Mouse (Mus musculus) hindbrain, embryonic 14.5 days (tissue): ENCODE data around the gene Ncor1. TPM values are rescaled to one million over a fixed set of nuclear protein-coding genes. Genes with fewer than 3 reads are reported as not detected.

Experiments used
- ATAC-seq: fragments of 200-750 bp; cut with Nextera tagmentation; 2 replicates; pipeline ENCODE4 v1.8.0; 2017; ENCODE audit warnings: moderate number of reproducible peaks, mild to moderate bottlenecking, moderate TSS enrichment, moderate library complexity; ENCODE audit not compliant: low FRiP score
- DNase-seq: peaks from one replicate; pipeline ENCODE4 v3.0.0-alpha.2; 2015; ENCODE audit warnings: low spot score
- H3K27ac ChIP-seq: fragments of 300-500 bp; sonication (generic); 2 replicates; pipeline ENCODE4 v1.5.1; 2014; ENCODE audit warnings: mild to moderate bottlenecking, moderate library complexity
- H3K27me3 ChIP-seq: fragments of 300-500 bp; sonication (generic); 2 replicates; pipeline ENCODE4 v1.6.1; 2014; ENCODE audit warnings: mild to moderate bottlenecking, low read length, mixed read lengths; ENCODE audit not compliant: control insufficient read depth, insufficient read depth
- H3K36me3 ChIP-seq: fragments of 300-500 bp; sonication (generic); replicated peaks from 2 replicates; pipeline ENCODE4 v1.6.1; 2014; ENCODE audit not compliant: control insufficient read depth, insufficient read depth
- H3K4me1 ChIP-seq: fragments of 300-500 bp; sonication (generic); replicated peaks from 2 replicates; pipeline ENCODE4 v1.6.1; 2014; ENCODE audit warnings: antibody characterized with exemption, low read length, mixed read lengths; ENCODE audit not compliant: control insufficient read depth, insufficient read depth
- H3K4me2 ChIP-seq: fragments of 300-500 bp; sonication (generic); replicated peaks from 2 replicates; pipeline ENCODE4 v1.6.1; 2014; ENCODE audit warnings: mild to moderate bottlenecking, moderate library complexity
- H3K4me3 ChIP-seq: fragments of 300-500 bp; sonication (generic); replicated peaks from 2 replicates; pipeline ENCODE4 v1.5.1; 2014; ENCODE audit warnings: mild to moderate bottlenecking, low read length
- H3K9ac ChIP-seq: fragments of 300-500 bp; sonication (generic); 2 replicates; pipeline ENCODE4 v1.6.1; 2014
- H3K9me3 ChIP-seq: fragments of 300-500 bp; sonication (generic); 2 replicates; pipeline ENCODE4 v1.6.1; 2016; ENCODE audit warnings: low read length; ENCODE audit not compliant: control insufficient read depth
- whole genome bisulfite sequencing: fragments of 180-500 bp; shearing (Covaris S2); extraction: QIAGEN DNeasy Blood & Tissue Kit; methylation state at CpG from one replicate; pipeline ENCODE4 v1.1.7; 2014; 5-methylcytosine and 5-hydroxymethylcytosine counted together
- polyA plus RNA-seq: library from polyadenylated mRNA; unstranded; fragments of >200 nt; fragmentation: Nextera tagmentation; extraction: Ambion mirVana; gene quantifications from 2 replicates; pipeline ENCODE4 v1.2.1, GENCODE M21; 2014

Ncor1 gene
- 189 and 202 TPM in 2 replicates for polyA plus RNA-seq

DNA sequence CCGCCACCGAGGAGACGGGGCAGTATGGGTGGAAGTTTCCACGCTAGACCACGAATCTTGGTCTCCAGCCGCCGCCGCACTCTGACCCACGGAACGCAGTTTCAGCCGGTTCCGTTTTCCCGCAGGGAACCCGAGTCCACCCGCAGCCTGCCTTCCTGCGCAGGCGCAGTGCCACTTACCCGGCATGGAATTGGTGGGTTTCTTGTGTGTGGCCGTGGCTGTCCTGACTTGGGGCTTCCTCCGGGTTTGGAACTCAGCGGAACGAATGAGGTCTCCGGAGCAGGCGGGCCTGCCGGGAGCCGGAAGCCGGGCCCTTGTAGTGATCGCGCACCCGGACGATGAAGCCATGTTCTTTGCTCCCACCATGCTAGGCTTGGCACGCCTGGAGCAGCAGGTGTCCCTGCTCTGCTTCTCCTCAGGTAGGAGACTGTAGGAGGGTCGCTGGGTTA lies at the start of gene Ncor1, which contains the start of gene Pigl:
Gene Ncor1, minus strand, starts transcription at position 266 of the 449 bp plus-strand sequence.
Gene Pigl, plus strand, starts transcription at position 185 of the 449 bp plus-strand sequence.
- peak within 1 kb of the TSS; percentile 94 for H3K4me3 ChIP-seq
- H3K27ac ChIP-seq, result peak within 1 kb of the TSS; percentile 96
- H3K4me2 ChIP-seq, result peak within 1 kb of the TSS; percentile 81
- peaks cover 17% of the 10 kb centered on the region for H3K4me1 ChIP-seq
- H3K9ac ChIP-seq, result peak within 1 kb of the TSS; percentile 96
- no peaks in the 10 kb centered on the region for H3K9me3 ChIP-seq
- H3K27me3 ChIP-seq, result no peaks in the 10 kb centered on the region
- H3K36me3 ChIP-seq, result no peaks in the 10 kb centered on the region
- peak; percentile 83 for DNase-seq
- under 1% methylated on average over 33 of the region's 33 CpGs for WGBS
- peak; percentile 58; the same call in 1 of the 2 replicates for ATAC-seq

DNA sequence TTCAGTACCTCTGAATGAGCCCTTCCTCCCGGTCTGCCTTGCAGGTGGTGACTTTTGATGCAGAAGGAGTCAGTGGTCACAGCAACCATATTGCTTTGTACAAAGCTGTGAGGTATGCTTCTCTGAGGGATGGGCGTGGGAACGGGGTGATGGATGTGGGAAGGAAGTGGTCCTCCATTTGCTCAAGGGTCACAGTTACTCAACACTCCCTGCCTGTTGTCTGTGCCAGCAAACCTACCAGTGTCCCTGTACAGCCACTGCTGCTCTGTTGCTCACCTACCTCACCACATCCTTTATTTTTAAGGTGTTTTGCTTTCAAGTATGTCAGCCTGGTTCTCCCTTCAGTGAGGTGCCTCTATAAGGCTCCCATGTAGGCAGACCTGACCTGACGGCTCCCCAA lies 49.3 kb upstream of the Ncor1 start:
- no peaks in the 10 kb centered on the region for H3K4me1 ChIP-seq
- H3K27ac ChIP-seq, result no peak overlapping the region
- no peaks in the 10 kb centered on the region for H3K36me3 ChIP-seq
- H3K9ac ChIP-seq, result no peak overlapping the region
- ATAC-seq (no peak), DNase-seq (no peak)
- H3K4me2 ChIP-seq, result no peak overlapping the region
- H3K4me3 ChIP-seq, result no peak overlapping the region
- H3K27me3 ChIP-seq, result no peaks in the 10 kb centered on the region
- no peaks in the 10 kb centered on the region for H3K9me3 ChIP-seq
- WGBS, result 84% methylated on average over 4 of the region's 4 CpGs

DNA sequence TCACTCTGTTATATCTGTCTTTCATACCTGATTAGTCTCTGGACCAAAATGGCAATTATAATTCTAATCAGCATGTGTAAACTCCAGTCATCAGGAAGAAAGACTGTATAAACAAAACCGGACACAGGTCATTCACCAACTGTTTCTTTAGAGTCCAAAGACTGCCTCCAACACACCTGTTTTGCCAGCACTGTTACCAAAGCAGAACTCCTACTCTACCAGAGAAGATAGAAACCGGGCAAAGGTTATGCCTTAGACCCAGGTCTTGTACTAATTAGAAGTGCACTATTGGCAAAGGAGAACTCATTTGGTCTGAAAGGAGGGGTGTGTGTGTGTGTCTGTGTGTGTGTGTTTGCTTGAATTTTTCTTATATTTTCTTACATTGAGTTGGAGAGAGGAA lies 42.2 kb upstream of the Ncor1 start:
- WGBS, result 93% methylated on average over 2 of the region's 2 CpGs
- no peak overlapping the region for H3K4me2 ChIP-seq
- H3K9ac ChIP-seq, result no peak overlapping the region
- no peaks in the 10 kb centered on the region for H3K9me3 ChIP-seq
- H3K4me1 ChIP-seq, result 0 out of 2 replicates have a peak, but pooled peaks cover 1% of the 10 kb centered on the region
- H3K4me3 ChIP-seq, result no peak overlapping the region
- ATAC-seq (no peak), DNase-seq (no peak)
- H3K27ac ChIP-seq, result no peak overlapping the region
- no peaks in the 10 kb centered on the region for H3K27me3 ChIP-seq
- H3K36me3 ChIP-seq, result no peaks in the 10 kb centered on the region

DNA sequence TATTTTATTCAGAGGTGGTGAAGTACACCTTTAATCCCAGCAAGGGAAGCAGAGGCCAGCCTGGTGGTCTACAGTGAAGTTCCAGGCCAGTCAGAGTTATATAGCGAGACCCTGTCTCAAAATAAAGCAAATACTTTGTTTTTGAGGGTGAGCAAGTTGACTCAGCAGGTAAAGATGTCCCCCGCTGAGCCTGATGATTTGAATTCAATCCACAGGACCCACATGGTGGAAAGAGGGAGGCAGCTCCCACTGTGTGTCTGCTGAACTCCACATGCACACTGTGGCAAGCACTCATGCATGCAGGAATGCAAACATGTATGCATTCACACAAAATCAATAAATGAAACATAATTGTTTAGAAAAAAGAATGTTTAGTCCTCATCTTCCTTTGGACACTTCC lies 40.5 kb upstream of the Ncor1 start:
- Histone ChIP-seq H3K27me3 (no peaks in the 10 kb centered on the region), H3K4me2 (no peak overlapping the region), H3K4me1 (0 out of 2 replicates have a peak, but pooled peaks cover 2% of the 10 kb centered on the region), H3K27ac (no peak overlapping the region), H3K9me3 (no peaks in the 10 kb centered on the region), H3K36me3 (no peaks in the 10 kb centered on the region), H3K9ac (no peak overlapping the region), H3K4me3 (no peak overlapping the region)
- WGBS, result 89% methylated on average over 2 of the region's 2 CpGs
- no peak for DNase-seq
- no peak for ATAC-seq

DNA sequence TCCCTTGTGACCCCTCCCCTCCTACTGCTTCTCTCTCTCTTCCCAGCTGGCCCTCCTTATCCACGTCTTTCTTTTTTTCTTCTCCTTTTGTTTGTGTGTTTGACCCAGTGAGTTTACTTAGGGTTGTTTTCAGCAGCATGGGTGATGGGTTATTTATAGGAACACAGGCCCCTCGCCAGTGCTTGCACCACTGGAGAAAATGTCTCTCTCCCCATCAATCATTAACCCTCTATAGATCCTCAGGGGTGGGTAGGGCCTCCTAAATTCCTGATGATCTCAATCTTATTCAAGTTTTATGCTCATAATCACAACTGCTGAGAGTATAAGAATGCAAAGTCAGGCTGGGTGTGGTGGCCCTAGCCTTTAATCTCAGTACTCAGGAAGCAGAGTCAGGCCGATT lies 38.8 kb upstream of the Ncor1 start:
- Histone ChIP-seq H3K9ac (no peak overlapping the region), H3K27me3 (no peaks in the 10 kb centered on the region), H3K36me3 (no peaks in the 10 kb centered on the region), H3K4me1 (0 out of 2 replicates have a peak, but pooled peaks cover 2% of the 10 kb centered on the region), H3K4me2 (no peak overlapping the region), H3K9me3 (no peaks in the 10 kb centered on the region), H3K4me3 (no peak overlapping the region), H3K27ac (no peak overlapping the region)
- no peak for ATAC-seq
- WGBS, result 46% methylated on average over 3 of the region's 3 CpGs
- DNase-seq, result no peak

DNA sequence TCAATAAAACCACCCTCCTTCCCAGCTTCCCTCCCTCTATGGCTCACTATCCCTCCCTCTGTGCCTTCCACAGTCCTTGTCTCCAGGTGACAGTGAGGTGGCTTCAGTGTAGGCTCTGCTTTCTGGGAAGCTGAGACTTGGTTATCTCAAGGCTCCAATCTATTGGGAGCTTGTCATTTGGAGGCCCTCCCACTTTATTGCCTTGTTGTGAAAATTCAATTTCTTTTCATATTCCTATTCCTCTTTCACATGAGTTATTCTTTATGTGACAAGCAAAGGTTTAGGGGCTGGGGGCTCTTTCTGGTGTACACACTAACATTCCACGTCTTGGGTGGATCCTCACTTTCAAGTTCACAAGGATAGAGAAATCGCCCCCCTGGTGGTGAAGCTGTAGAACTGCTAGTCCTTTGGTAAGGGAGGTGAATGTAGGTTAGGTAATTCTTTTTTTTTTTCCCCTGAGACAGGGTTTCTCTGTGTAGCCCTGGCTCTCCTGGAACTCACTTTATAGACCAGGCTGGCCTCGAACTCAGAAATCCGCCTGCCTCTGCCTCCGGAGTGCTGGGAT lies 37.9 kb upstream of the Ncor1 start:
- no peak for ATAC-seq
- Histone ChIP-seq H3K9ac (no peak overlapping the region), H3K36me3 (no peaks in the 10 kb centered on the region), H3K4me2 (no peak overlapping the region), H3K4me1 (0 out of 2 replicates have a peak, but pooled peaks cover 2% of the 10 kb centered on the region), H3K9me3 (no peaks in the 10 kb centered on the region), H3K27me3 (no peaks in the 10 kb centered on the region), H3K4me3 (no peak overlapping the region), H3K27ac (no peak overlapping the region)
- DNase-seq, result no peak
- WGBS, result 58% methylated on average over 5 of the region's 5 CpGs

DNA sequence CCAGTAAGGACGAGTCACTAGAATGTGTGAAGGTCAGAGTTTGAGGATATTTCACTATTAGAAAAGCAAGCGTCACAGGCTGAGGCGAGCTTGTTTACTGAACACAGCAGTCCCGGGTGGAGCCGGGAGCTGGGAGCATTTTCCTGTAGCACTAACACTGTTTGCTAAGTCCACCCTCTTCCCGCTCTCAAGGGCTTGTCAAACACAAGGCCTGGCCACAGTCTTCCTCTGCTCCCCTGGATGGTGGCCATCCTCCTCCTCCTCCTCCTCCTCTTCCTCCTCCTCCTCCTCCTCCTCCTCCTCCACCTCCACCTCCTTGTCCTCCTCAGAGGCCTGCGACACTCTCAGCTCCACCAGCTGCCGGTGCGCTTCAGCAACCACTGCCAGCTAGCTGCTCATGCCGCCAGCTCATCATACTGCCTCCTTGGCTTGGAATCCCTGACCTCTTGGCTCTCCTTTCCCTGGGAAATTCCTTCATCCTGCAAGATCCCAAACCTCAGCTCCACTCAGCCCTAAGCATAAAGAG lies 37.0 kb upstream of the Ncor1 start:
- DNase-seq, result no peak
- H3K27ac ChIP-seq, result no peak overlapping the region

DNA sequence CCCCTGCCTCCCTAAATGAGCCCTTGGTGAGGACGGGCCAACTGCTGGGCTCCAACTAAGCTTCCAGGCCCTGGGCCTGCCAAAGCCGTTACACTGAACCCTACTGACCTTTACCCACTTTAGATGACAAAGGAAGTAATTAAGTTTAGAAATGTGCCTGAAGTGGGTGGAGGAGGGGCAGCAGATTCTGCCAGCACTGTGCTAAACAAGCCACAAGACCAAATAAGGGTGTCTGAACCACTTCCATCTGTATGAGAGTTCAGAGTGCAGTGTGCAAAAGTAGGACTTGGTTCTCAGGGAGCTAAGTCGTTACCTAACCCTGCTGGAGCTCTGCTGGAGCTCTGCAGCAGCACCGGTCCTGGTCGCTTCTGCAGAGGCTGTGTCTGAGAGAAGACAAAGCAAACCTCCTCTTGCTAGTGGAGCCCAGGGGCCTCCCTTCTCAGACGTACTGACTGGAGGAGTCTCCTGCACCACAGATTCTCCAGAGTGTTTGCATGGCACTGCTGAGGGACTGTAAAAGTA lies 36.5 kb upstream of the Ncor1 start:
- 3% methylated on average over 6 of the region's 6 CpGs for WGBS
- no peak overlapping the region for H3K27ac ChIP-seq

More for the DNA sequence above, 37.0 kb upstream of the Ncor1 start:
- no peak overlapping the region for H3K9ac ChIP-seq
- H3K9me3 ChIP-seq, result no peaks in the 10 kb centered on the region
- 27% methylated on average over 10 of the region's 10 CpGs for WGBS
- H3K36me3 ChIP-seq, result no peaks in the 10 kb centered on the region
- no peak overlapping the region for H3K4me3 ChIP-seq
- H3K4me2 ChIP-seq, result no peak overlapping the region
- 0 out of 2 replicates have a peak, but pooled peaks cover 2% of the 10 kb centered on the region for H3K4me1 ChIP-seq
- H3K27me3 ChIP-seq, result no peaks in the 10 kb centered on the region
- ATAC-seq, result no peak

DNA sequence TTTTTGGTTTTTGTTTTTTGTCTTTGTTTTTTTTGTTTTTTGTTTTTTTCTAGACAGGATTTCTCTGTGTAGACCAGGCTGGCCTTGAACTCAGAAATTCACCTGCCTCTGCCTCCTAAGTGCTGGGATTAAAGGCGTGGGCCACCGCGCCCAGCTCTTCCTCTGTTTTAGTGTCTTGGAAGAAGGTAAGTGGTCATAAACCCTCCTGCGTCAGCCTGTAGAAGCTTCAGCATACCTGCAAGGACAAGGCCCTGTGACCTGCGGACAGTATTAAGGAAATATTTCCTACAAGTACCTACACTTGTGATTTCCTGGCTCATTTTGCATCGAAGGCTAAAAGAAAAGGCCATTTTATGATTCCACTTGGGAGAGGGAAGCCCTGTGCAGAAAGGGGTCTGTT lies 35.4 kb upstream of the Ncor1 start:
- H3K4me3 ChIP-seq, result no peak overlapping the region
- no peak overlapping the region for H3K4me2 ChIP-seq
- H3K27me3 ChIP-seq, result no peaks in the 10 kb centered on the region
- no peak overlapping the region for H3K9ac ChIP-seq
- no peak overlapping the region for H3K27ac ChIP-seq
- ATAC-seq, result no peak
- 0 out of 2 replicates have a peak, but pooled peaks cover 2% of the 10 kb centered on the region for H3K4me1 ChIP-seq
- no peaks in the 10 kb centered on the region for H3K36me3 ChIP-seq
- H3K9me3 ChIP-seq, result no peaks in the 10 kb centered on the region
- DNase-seq, result no peak
- WGBS, result 95% methylated on average over 6 of the region's 6 CpGs

More for the DNA sequence above, 36.5 kb upstream of the Ncor1 start:
- Histone ChIP-seq H3K9me3 (no peaks in the 10 kb centered on the region), H3K27me3 (no peaks in the 10 kb centered on the region), H3K4me1 (0 out of 2 replicates have a peak, but pooled peaks cover 2% of the 10 kb centered on the region), H3K36me3 (no peaks in the 10 kb centered on the region), H3K4me2 (no peak overlapping the region), H3K9ac (no peak overlapping the region), H3K4me3 (no peak overlapping the region)
- ATAC-seq, result no peak
- DNase-seq, result no peak
